Mouse (Mus musculus) CH12.LX (cell line): ENCODE results near the gene Pla2g2d. TPM values are rescaled to one million over a fixed set of nuclear protein-coding genes. Genes with fewer than 3 reads are reported as not detected.

ENCODE experiments used
- DNase-seq: peaks from one replicate; pipeline ENCODE4 v3.0.0-alpha.2; 2013; ENCODE audit errors: extremely low read depth
- H3K27ac ChIP-seq: 2 replicates; pipeline ENCODE4 v1.5.1; 2012; ENCODE audit warnings: low read depth, mild to moderate bottlenecking, control low read depth, moderate library complexity; ENCODE audit not compliant: insufficient read depth
- H3K27me3 ChIP-seq: replicated peaks from 2 replicates; pipeline ENCODE3; 2012; ENCODE audit warnings: inconsistent platforms
- H3K36me3 ChIP-seq, 2 experiments: replicated peaks in 1 of 2; 2 replicates each; pipeline versions ENCODE3 to v1.6.1; 2012; ENCODE audit warnings: inconsistent platforms in 1 of 2, low read length in 1 of 2, mild to moderate bottlenecking in 1 of 2, mixed read lengths in 1 of 2, moderate library complexity in 1 of 2; ENCODE audit not compliant: control insufficient read depth in 1 of 2, insufficient read depth in 1 of 2
- H3K4me1 ChIP-seq, 2 experiments: 2 replicates each; pipeline ENCODE4 v1.6.1; 2012; ENCODE audit warnings: inconsistent platforms in 1 of 2, moderate library complexity in 1 of 2; ENCODE audit not compliant: insufficient read depth in 2 of 2, control insufficient read depth in 1 of 2
- H3K4me2 ChIP-seq: 2 replicates; pipeline ENCODE4 v1.6.1; 2012; ENCODE audit warnings: low read depth, mild to moderate bottlenecking, control low read depth; ENCODE audit not compliant: poor library complexity, insufficient read depth, severe bottlenecking
- H3K4me3 ChIP-seq, 3 experiments: fragments of 150-350 bp in 1 of 3; sonication (generic) in 1 of 3; replicated peaks in 1 of 3; 2 replicates each; pipeline versions ENCODE3 to v1.5.1; 2011 to 2012; ENCODE audit warnings: low read depth in 2 of 3, low read length in 2 of 3, mild to moderate bottlenecking in 2 of 3, moderate library complexity in 2 of 3, control low read depth in 1 of 3, improper control_type of control experiment in 1 of 3, inconsistent platforms in 1 of 3, mixed read lengths in 1 of 3; ENCODE audit not compliant: poor library complexity in 1 of 3
- H3K79me2 ChIP-seq: replicated peaks from 2 replicates; pipeline ENCODE4 v1.6.1; 2012; ENCODE audit warnings: mild to moderate bottlenecking, moderate library complexity; ENCODE audit not compliant: control insufficient read depth, poor library complexity, insufficient read depth, severe bottlenecking; ENCODE audit errors: extremely low read depth
- H3K9ac ChIP-seq: 2 replicates; pipeline ENCODE4 v1.6.1; 2012; ENCODE audit warnings: low read depth, mild to moderate bottlenecking, control low read depth, moderate library complexity; ENCODE audit not compliant: insufficient read depth
- H3K9me3 ChIP-seq: replicated peaks from 2 replicates; pipeline ENCODE3; 2012; ENCODE audit warnings: low read length, inconsistent platforms, mixed read lengths
- CTCF ChIP-seq, 2 experiments: IDR thresholded peaks in 1 of 2; conservative IDR thresholded peaks in 1 of 2; 2 replicates each; pipeline ENCODE4 v1.5.1; 2011 to 2012; ENCODE audit warnings: low read depth in 2 of 2, low read length in 2 of 2, improper control_type of control experiment in 1 of 2, inconsistent platforms in 1 of 2, mild to moderate bottlenecking in 1 of 2, moderate library complexity in 1 of 2
- E2F4 ChIP-seq: IDR thresholded peaks from 2 replicates; pipeline ENCODE4 v1.6.1; 2011; ENCODE audit warnings: low read depth, low read length, improper control_type of control experiment; ENCODE audit not compliant: insufficient replicate concordance
- ETS1 ChIP-seq: conservative IDR thresholded peaks from 2 replicates; pipeline ENCODE4 v1.6.1; 2012; ENCODE audit warnings: low read depth, mild to moderate bottlenecking, inconsistent platforms, low read length, improper control_type of control experiment, moderate library complexity
- GABPA ChIP-seq: IDR thresholded peaks from 2 replicates; pipeline ENCODE4 v1.6.1; 2012; ENCODE audit warnings: low read depth, low read length, improper control_type of control experiment, inconsistent platforms; ENCODE audit not compliant: insufficient replicate concordance
- HCFC1 ChIP-seq: IDR thresholded peaks from 2 replicates; pipeline ENCODE4 v1.6.1; 2012; ENCODE audit warnings: low read depth, mild to moderate bottlenecking, inconsistent platforms, low read length, improper control_type of control experiment
- IRF4 ChIP-seq: IDR thresholded peaks from 2 replicates; pipeline ENCODE4 v1.6.1; 2014; ENCODE audit warnings: low read depth, mild to moderate bottlenecking, inconsistent platforms, low read length, improper control_type of control experiment
- JUN ChIP-seq: IDR thresholded peaks from 2 replicates; pipeline ENCODE4 v1.6.1; 2011; ENCODE audit warnings: low read depth, mild to moderate bottlenecking, low read length, improper control_type of control experiment, moderate library complexity; ENCODE audit not compliant: insufficient read depth
- KAT2A ChIP-seq: IDR thresholded peaks from 2 replicates; pipeline ENCODE4 v1.6.1; 2012; ENCODE audit warnings: low read length, improper control_type of control experiment, inconsistent platforms; ENCODE audit not compliant: insufficient replicate concordance
- MAFK ChIP-seq: IDR thresholded peaks from 2 replicates; pipeline ENCODE4 v1.6.1; 2011; ENCODE audit warnings: low read length, improper control_type of control experiment; ENCODE audit not compliant: insufficient replicate concordance
- MAX ChIP-seq: IDR thresholded peaks from 2 replicates; pipeline ENCODE4 v1.6.1; 2011; ENCODE audit warnings: low read length, improper control_type of control experiment
- MAZ ChIP-seq: IDR thresholded peaks from 2 replicates; pipeline ENCODE4 v1.6.1; 2012; ENCODE audit warnings: low read depth, mild to moderate bottlenecking, inconsistent platforms, low read length, improper control_type of control experiment, moderate library complexity
- MYC ChIP-seq: IDR thresholded peaks from 2 replicates; pipeline ENCODE4 v1.6.1; 2011; ENCODE audit warnings: low read depth, mild to moderate bottlenecking, improper control_type of control experiment, low read length
- NRF1 ChIP-seq: IDR thresholded peaks from 2 replicates; pipeline ENCODE4 v1.6.1; 2014; ENCODE audit warnings: low read depth, mild to moderate bottlenecking, inconsistent platforms, low read length, improper control_type of control experiment, moderate library complexity
- RAD21 ChIP-seq: IDR thresholded peaks from 2 replicates; pipeline ENCODE4 v1.6.1; 2011; ENCODE audit warnings: low read depth, mild to moderate bottlenecking, low read length, improper control_type of control experiment, moderate library complexity
- RCOR1 ChIP-seq: conservative IDR thresholded peaks from 2 replicates; pipeline ENCODE4 v1.6.1; 2012; ENCODE audit warnings: low read depth, mild to moderate bottlenecking, inconsistent platforms, low read length, improper control_type of control experiment
- SIN3A ChIP-seq: IDR thresholded peaks from 2 replicates; pipeline ENCODE4 v1.6.1; 2012; ENCODE audit warnings: low read length, improper control_type of control experiment, inconsistent platforms
- TBP ChIP-seq: conservative IDR thresholded peaks from 2 replicates; pipeline ENCODE4 v1.6.1; 2011; ENCODE audit warnings: low read depth, low read length, improper control_type of control experiment
- UBTF ChIP-seq: IDR thresholded peaks from 2 replicates; pipeline ENCODE4 v1.6.1; 2012; ENCODE audit warnings: low read depth, mild to moderate bottlenecking, inconsistent platforms, low read length, improper control_type of control experiment, moderate library complexity
- USF1 ChIP-seq: IDR thresholded peaks from 2 replicates; pipeline ENCODE4 v1.6.1; 2014; ENCODE audit warnings: low read depth, mild to moderate bottlenecking, inconsistent platforms, low read length, improper control_type of control experiment
- USF2 ChIP-seq: conservative IDR thresholded peaks from 2 replicates; pipeline ENCODE4 v1.6.1; 2011; ENCODE audit warnings: low read depth, low read length, improper control_type of control experiment
- ZC3H11A ChIP-seq: IDR thresholded peaks from 2 replicates; pipeline ENCODE4 v1.6.1; 2012; ENCODE audit warnings: low read depth, mild to moderate bottlenecking, inconsistent platforms, low read length, improper control_type of control experiment
- ZKSCAN1 ChIP-seq: IDR thresholded peaks from 2 replicates; pipeline ENCODE4 v1.6.1; 2012; ENCODE audit warnings: low read depth, inconsistent platforms, low read length, improper control_type of control experiment, borderline replicate concordance
- dilution Hi-C: fragments of 300-500 bp; cut with MboI; formaldehyde crosslinking; loops from 2 replicates; pipeline ENCODE4 v1.14.3; 2020; ENCODE audit warnings: low sequenced_read_pairs; ENCODE audit not compliant: extremely low pct_unique_long_range_greater_than_20kb, extremely low pct_ligation_motif_present
- in situ Hi-C: fragments of 300-500 bp; cut with MboI; formaldehyde crosslinking; loops from 3 replicates; pipeline ENCODE4 v1.14.3; 2019; ENCODE audit warnings: low sequenced_read_pairs, low pct_ligation_motif_present, low pct_unique_long_range_greater_than_20kb, mixed read lengths
- polyA plus RNA-seq: library from polyadenylated mRNA; unstranded; fragments of >175 nt; gene quantifications from 2 replicates; pipeline ENCODE4 v1.2.1, GENCODE M21; 2012; ENCODE audit warnings: low read depth; ENCODE audit not compliant: insufficient read length
- total RNA-seq, 2 experiments: library from RNA; depleted of rRNA; stranded (reverse); fragments of 300-350 nt in 1 of 2; fragments of >200 nt in 1 of 2; gene quantifications; 2 replicates each; pipeline ENCODE4 v1.2.3; 2012 to 2014

Gene Pla2g2d
- total and polyA plus RNA-seq, 3 experiments = not detected

- Histone ChIP-seq H3K4me3 (no peak overlapping the region), H3K4me1 (no peaks in the 10 kb centered on the region), H3K9ac (no peak overlapping the region), H3K27ac (no peak overlapping the region), H3K27me3 (peaks cover 75% of the 10 kb centered on the region), H3K36me3 (no peaks in the 10 kb centered on the region), H3K4me2 (no peak overlapping the region), H3K79me2 (no peaks in the 10 kb centered on the region), H3K9me3 (no peaks in the 10 kb centered on the region)
- no peak for DNase-seq
- in situ Hi-C loops = no loop called here
- dilution Hi-C loops = no loop called here
- TF ChIP-seq MAFK (no peak), HCFC1 (no peak), MYC (no peak), CTCF (conservative IDR thresholded peaks at IDR 0.05 in 1 of 2, IDR thresholded peaks at IDR 0.05 in 1 of 2; ENCODE audit: low read depth in 2 of 2, low read length in 2 of 2) (no peak), NRF1 (no peak), USF2 (no peak), ZKSCAN1 (no peak), JUN (no peak), KAT2A (no peak), UBTF (no peak), E2F4 (no peak), SIN3A (no peak), GABPA (no peak)
Measured at GRCm38 (mm10) chr4:138772386-138772785, 3.1 kb upstream of the Pla2g2d start.

GRCm38 (mm10) chr4:138777417-138778407 is 2.2 kb downstream of the Pla2g2d start:
- no peaks in the 10 kb centered on the region for H3K4me1 ChIP-seq
- dilution Hi-C loops = no loop called here
- H3K79me2 ChIP-seq = no peaks in the 10 kb centered on the region
- in situ Hi-C loops = no loop called here
- H3K27me3 ChIP-seq = peaks cover 78% of the 10 kb centered on the region
- no peaks in the 10 kb centered on the region for H3K9me3 ChIP-seq
- TF ChIP-seq USF1 = no peak
- TF ChIP-seq MYC = no peak
- no peak for TF ChIP-seq IRF4
- TF ChIP-seq TBP = no peak
- no peak for TF ChIP-seq ZKSCAN1
- no peak for TF ChIP-seq JUN
- TF ChIP-seq KAT2A = no peak
- no peak for TF ChIP-seq GABPA
- TF ChIP-seq SIN3A = no peak
- no peak for TF ChIP-seq RAD21
- TF ChIP-seq HCFC1 = no peak
- no peak for TF ChIP-seq MAZ
- no peak for TF ChIP-seq CTCF (conservative IDR thresholded peaks at IDR 0.05 in 1 of 2, IDR thresholded peaks at IDR 0.05 in 1 of 2; ENCODE audit: low read depth in 2 of 2, low read length in 2 of 2)
- TF ChIP-seq MAX = no peak
- no peak for TF ChIP-seq ZC3H11A
- TF ChIP-seq RCOR1 = no peak
- TF ChIP-seq ETS1 = no peak
- H3K27ac ChIP-seq = no peak overlapping the region
- H3K4me3 ChIP-seq = no peak overlapping the region
- no peak overlapping the region for H3K9ac ChIP-seq
- no peaks in the 10 kb centered on the region for H3K36me3 ChIP-seq
- no peak for DNase-seq
- no peak overlapping the region for H3K4me2 ChIP-seq
